Mouse (Mus musculus): ENCODE results near the gene Bbof1.

Bbof1 gene

GRCm38 (mm10) chr12:84400653-84401052 is 8.2 kb upstream of the Bbof1 start:
- no peak for DNase-seq

- DNase-seq, result no peak
These were observed 5.9 kb upstream of the Bbof1 start for GRCm38 (mm10) chr12:84402923-84403322.

- DNase-seq, result no peak
These were observed 4.3 kb upstream of the Bbof1 start for GRCm38 (mm10) chr12:84404541-84404940.

- no peak for DNase-seq
These were observed 1.6 kb upstream of the Bbof1 start for GRCm38 (mm10) chr12:84407259-84407658.

- peak; percentile 32 for DNase-seq
These were observed 725 bp upstream of the Bbof1 start for GRCm38 (mm10) chr12:84407874-84408818.

GRCm38 (mm10) chr12:84416834-84417604 is 8.1 kb downstream of the Bbof1 start, which contains the start of gene Rnf113a2:
Gene Rnf113a2 (plus strand): TSS chr12:84417196.
- peak; percentile 75 for DNase-seq

- DNase-seq, result no peak
These were observed 8.7 kb downstream of the Bbof1 start for GRCm38 (mm10) chr12:84417605-84417922.

- no peak for DNase-seq
These were observed 15.1 kb downstream of the Bbof1 start for GRCm38 (mm10) chr12:84423990-84424389.

GRCm38 (mm10) chr12:84429825-84430224 is 21.0 kb downstream of the Bbof1 start:
- DNase-seq, result no peak

GRCm38 (mm10) chr12:84438697-84439096 is 29.8 kb downstream of the Bbof1 start:
- no peak for DNase-seq

GRCm38 (mm10) chr12:84442526-84442925 is 33.7 kb downstream of the Bbof1 start:
- no peak for DNase-seq

- no peak for DNase-seq
These were observed 38.5 kb downstream of the Bbof1 start for GRCm38 (mm10) chr12:84447386-84447785.

- no peak for DNase-seq
These were observed 39.3 kb downstream of the Bbof1 start for GRCm38 (mm10) chr12:84448181-84448580.

GRCm38 (mm10) chr12:84449887-84450286 is 41.0 kb downstream of the Bbof1 start:
- DNase-seq, result no peak

GRCm38 (mm10) chr12:84450351-84450717 is 41.5 kb downstream of the Bbof1 start:
- DNase-seq, result no peak

- peak; percentile 93 for DNase-seq
These were observed 42.1 kb downstream of the Bbof1 start, which contains the start of the genes Aldh6a1 and Lin52 for GRCm38 (mm10) chr12:84450718-84451646. Gene Aldh6a1 (minus strand): TSS chr12:84451004. Gene Lin52 (plus strand): TSS chr12:84451422.

GRCm38 (mm10) chr12:84451801-84452200 is 42.9 kb downstream of the Bbof1 start:
- peak; percentile 17 for DNase-seq

GRCm38 (mm10) chr12:84456911-84457310 is 48.0 kb downstream of the Bbof1 start:
- no peak for DNase-seq

- no peak for DNase-seq
These were observed 51.0 kb downstream of the Bbof1 start for GRCm38 (mm10) chr12:84459845-84460244.

- no peak for DNase-seq
These were observed 52.5 kb downstream of the Bbof1 start for GRCm38 (mm10) chr12:84461416-84461815.

- no peak for DNase-seq
These were observed 54.0 kb downstream of the Bbof1 start for GRCm38 (mm10) chr12:84462856-84463255.

GRCm38 (mm10) chr12:84468701-84469100 is 59.8 kb downstream of the Bbof1 start:
- DNase-seq, result no peak

GRCm38 (mm10) chr12:84478937-84479336 is 70.1 kb downstream of the Bbof1 start:
- DNase-seq, result no peak
